Mouse (Mus musculus) heart, adult 2 months (tissue): ENCODE measurements around the gene Limk1.

Experiments
- CTCF ChIP-seq: fragments of 200-600 bp; IDR thresholded peaks from 2 replicates; pipeline ENCODE4 v1.8.1; 2022; ENCODE audit warnings: antibody characterized with exemption, mild to moderate bottlenecking, moderate library complexity
- EP300 ChIP-seq: fragments of 200-500 bp; IDR thresholded peaks from 2 replicates; pipeline ENCODE4 v1.6.1; 2011; ENCODE audit warnings: low read depth, low read length, control low read depth; ENCODE audit not compliant: insufficient read depth

DNA sequence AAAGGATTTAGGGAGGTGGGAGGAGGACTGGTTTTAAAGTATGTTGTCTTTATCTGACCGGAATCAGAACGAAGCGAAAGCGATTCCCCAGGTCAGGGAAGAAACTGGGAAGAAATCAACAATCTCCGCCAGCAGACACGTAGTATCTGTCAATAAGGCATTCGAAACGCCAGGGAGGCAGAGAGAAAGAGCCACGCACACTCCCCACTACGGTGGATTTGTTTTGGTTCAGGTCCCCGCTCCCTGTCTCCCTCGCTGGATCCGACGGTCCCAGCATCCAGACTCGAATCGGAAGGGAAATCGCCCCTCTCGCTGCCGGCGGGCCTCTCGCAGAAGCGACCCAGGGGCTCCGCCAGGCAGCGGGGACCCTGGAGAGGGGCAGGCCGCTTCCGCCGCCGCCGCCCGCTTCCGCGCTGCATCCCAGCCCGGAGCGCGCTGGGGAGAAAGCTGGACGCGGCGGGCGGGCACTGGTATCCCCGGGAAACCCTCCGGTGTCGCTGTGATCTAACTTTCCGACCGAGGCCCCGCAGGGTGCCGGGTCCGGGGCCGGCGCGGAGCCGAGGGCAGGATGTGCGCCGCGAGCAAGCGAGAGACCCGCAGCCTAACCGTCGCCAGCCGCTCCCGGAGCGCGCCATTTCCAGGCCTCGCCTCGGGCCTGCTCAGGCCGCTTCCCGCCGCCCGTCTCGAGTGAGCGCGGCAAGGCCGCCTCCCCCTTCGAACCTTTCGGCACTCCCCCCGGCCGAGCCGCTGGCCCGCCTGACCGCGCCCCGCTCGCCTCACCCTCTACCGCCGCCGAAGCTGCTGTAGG, 49.7 kb downstream of the Limk1 start:
- no peak for TF ChIP-seq CTCF
- TF ChIP-seq EP300: no peak
